Mouse (Mus musculus) layer of hippocampus, adult 18-20 months (tissue): Measurements from ENCODE around the gene Pnrc1. TPM values are rescaled to one million over a fixed set of nuclear protein-coding genes. Genes with fewer than 3 reads are reported as not detected.

Source experiments
- DNase-seq, 2 experiments: peaks; one replicate each; pipeline ENCODE4 v3.0.0; 2022; ENCODE audit warnings: low spot score in 2 of 2
- total RNA-seq, 2 experiments: library from RNA; stranded (reverse); gene quantifications; 2 replicates each; pipeline ENCODE4 v1.2.3; 2021

The Pnrc1 gene
- total RNA-seq, 2 experiments from 2014 or later = 160 to 168 TPM

DNA sequence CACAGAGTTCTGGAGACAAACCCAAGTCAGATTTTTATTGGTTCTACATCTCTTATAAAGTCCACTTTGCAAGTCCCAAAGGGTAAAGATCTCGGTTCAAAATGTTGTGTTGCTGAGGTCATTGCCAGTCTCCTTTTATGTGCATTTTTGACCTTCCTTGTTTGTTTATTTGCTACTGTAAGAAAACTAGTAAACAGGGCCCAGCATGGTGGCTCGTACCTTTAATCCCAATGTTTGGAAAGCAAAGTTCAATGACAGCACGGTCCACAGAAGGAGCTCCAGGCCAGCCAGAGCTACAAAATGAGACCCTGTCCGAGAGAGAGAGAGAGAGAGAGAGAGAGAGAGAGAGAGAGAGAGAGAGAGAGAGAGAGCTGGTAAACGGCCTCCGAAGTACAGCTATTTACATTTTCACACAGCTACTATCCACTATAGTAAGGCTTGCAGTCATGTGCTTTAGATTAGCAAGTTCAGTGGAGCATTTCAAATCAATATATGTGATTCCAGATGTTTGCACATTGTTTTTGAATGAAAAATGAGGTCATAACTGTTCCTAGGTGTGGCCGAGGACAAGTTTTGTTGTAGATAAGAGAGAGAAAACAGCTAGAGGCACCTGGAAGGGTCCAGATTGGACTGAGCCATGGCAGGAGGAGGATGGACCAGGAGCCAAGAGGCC, 65.8 kb downstream of the Pnrc1 start:
- DNase-seq = no peak

DNA sequence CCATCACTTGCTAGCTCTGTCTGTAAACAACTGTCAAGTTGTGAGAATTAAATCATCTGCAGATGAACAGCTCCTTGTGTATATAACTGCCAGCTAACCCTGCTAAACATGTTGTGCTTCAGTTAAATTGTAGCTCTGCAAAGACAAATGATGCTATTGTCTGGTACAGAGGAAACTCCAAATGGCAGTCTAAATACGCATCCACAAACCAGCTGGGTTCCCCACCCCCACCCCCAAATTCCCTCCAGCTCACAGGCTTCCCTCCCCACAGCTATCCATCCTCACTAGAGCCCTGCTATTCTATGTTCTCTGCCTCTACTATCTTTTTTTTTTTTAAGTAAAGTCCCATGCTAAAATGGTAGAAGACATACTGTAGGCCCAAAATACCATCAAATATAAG, 68.1 kb downstream of the Pnrc1 start:
- DNase-seq = peak in 1 of 2 experiments; percentile 23

DNA sequence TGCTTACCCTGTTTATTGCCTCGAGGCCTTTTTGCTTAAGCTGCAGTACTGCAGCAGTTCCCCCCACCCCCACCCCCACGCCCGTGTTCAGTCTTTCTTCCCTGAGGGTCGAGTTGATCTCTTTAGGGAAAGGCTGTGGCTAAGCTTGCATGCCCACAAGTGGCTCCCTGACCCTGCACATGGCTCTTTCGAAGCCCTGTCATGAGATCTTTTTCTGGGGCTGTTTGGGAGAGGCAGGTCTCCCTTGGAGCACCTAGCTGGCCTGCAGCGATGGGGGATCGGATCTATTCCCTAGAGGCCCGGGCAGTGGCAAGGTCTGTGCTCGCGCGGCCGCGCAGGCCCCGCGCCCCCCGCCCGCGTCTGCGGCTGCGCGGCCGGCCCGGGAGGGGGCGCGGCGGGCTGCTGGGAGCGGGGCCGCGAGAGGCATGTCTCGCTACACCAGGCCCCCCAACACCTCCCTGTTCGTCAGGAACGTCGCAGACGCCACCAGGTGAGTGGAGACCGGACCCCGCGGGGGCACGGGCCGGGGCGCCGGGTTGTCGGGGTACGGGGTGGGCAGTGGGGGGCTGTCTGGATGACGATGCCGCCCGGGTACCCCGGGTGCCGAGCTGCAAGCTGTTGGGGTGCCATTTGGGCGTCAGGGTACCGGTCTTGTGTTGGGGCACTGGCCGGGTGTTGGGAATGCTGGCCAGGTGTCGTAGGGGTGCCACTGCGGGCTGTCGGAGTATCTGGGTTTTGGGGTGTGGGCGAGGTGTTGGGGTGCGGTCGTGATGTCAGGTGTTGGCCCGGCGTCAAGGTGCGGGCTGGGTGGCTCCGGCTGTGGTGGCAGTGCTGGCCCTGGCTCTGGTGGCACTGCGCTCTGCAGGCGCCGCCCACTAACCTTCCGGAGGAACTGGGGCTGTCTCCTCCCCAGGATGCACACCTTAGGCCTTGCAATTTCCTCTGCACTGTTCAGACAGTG, 80.8 kb downstream of the Pnrc1 start, which contains the start of gene Srsf12:
Gene Srsf12 (plus strand): TSS at position 111 of the 961 bp plus-strand sequence.
- DNase-seq = peak in 1 of 2 experiments; percentile 48

DNA sequence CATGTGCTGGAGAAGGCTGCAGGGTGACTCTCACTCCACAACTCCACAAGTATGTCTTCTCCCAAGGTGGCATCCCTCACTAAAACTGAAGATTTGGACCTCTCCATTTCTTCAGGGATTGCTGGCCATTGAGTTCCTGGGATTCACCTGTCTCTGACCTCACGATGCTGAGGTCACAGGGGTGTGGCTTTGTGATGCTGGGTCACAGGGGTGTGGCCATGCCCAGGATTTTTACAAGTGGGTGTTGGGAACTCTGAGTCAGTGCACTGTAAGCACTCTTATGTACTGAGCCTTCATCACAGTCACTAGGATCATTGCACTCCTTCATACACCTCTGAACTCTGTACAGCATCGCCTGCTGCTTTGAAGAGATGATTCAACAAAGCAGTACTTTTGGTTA, 82.4 kb downstream of the Pnrc1 start:
- no peak for DNase-seq

DNA sequence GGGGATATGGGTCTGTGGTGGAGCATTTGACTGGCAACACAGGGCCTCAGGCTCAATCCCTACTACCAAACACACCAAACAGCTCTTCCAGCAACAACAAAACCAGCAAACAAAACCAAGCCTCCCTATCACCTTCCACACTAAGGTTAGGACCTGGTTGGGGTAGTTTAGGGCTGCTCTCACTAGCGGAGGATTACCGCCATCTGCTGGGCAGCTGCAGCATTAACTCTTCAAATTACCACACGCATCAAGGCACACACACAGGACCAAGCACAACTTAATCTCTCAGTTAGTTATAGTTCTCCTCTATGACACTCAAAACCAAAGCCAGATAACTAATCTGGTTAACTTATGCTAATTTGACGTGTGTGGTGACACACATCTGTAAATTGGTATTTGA, 85.3 kb downstream of the Pnrc1 start:
- DNase-seq = peak in 1 of 2 experiments; percentile 74

DNA sequence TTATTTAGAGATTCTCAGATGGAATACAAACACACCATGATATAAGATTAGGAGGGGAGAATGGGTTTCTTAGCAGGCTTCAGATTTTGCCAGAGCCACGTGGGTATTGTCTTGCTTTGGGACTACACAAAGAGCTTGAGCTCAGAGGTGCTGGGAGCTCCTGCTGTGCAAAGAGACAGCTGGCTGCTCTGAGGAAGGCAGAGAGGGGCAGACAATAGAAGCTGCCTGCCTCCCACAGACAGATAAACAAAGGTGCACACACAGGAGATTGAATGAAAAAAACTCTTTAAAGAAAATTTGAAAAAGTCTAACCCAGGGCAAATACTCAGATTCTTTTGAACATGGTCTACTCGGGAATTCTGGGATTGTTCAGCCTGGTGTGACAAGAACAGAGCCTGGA, 91.8 kb downstream of the Pnrc1 start:
- DNase-seq = no peak

Other genes starting within 250 kb of the Pnrc1 start
- gene Gabrr2, start 227.2 kb downstream of the Pnrc1 start, total RNA-seq = under 1 TPM; 0.62 to 0.81 TPM
- under 1 TPM in 1 of 2 experiments, not detected in 1; 0.13 TPM for gene Gabrr1, start 157.6 kb downstream of the Pnrc1 start, total RNA-seq
- gene Pm20d2, start 100.4 kb downstream of the Pnrc1 start, total RNA-seq = 10 to 100 TPM in 1 of 2 experiments, 1 to 10 TPM in 1; 9.5 to 10.1 TPM
- gene Srsf12, start 81.2 kb downstream of the Pnrc1 start, total RNA-seq = 10 to 100 TPM; 24.2 to 26.5 TPM
- gene Rngtt, start 20.1 kb upstream of the Pnrc1 start, total RNA-seq = 10 to 100 TPM; 27.5 to 34.1 TPM